Mouse (Mus musculus) ES-CJ7 (cell line): Measurements from ENCODE around the gene Adra2c.

Experiments used
- DNase-seq: peaks from one replicate; pipeline ENCODE4 v3.0.0; 2011; ENCODE audit warnings: low read depth, low spot score

The Adra2c gene

DNA sequence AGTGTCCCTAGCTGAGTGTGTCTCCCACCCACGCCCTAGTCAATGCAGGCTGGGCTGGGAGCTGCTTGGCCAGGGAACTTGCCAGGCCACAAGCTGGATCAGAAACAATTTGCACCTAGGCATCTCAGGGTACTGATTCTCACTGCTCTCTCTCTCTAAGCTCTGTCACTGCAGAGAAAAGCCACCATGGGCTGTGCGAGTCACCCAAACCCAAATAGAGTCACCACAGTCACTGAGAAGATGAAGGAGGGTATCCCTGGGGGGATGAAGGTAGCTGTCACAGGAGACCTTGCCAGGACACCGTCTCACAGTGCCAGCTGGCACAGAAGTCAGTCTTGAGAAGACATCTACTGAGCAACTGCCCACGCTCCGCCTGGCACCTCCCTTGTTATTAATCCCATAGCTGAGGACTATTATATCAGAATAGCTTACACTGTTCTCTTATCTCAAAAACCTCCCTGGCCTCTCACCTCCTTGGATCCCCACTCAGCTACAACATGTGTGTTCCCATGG lies 33.7 kb downstream of the Adra2c start:
- no peak for DNase-seq

DNA sequence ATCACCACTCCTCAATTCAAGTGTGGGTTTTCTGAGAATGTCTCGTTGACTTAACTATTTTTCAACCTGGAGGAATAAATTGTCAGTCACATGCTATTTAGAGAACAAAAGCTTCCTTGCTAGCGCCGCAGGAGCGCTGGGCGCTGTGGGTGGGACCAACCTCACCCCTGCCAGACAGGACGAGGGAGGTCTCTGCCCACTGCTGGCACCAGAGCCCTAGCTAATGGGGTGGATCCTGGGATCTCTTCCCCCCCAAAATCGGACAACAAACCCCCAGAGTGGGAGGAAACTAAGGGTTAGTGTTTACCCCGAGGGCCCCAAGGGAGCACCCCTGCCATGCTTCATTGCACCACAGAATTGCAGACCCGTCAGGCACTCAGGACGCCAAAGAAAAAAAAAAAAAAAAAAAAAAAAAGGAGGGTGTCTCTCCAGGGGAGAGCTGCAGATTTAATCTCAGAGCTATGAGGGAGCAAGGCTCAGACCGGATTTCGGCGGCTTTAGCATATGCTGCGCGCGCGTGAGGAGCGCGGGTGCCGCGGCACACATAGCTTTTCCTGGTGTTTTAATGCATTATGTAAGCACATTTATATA lies 35.2 kb downstream of the Adra2c start:
- DNase-seq = no peak

DNA sequence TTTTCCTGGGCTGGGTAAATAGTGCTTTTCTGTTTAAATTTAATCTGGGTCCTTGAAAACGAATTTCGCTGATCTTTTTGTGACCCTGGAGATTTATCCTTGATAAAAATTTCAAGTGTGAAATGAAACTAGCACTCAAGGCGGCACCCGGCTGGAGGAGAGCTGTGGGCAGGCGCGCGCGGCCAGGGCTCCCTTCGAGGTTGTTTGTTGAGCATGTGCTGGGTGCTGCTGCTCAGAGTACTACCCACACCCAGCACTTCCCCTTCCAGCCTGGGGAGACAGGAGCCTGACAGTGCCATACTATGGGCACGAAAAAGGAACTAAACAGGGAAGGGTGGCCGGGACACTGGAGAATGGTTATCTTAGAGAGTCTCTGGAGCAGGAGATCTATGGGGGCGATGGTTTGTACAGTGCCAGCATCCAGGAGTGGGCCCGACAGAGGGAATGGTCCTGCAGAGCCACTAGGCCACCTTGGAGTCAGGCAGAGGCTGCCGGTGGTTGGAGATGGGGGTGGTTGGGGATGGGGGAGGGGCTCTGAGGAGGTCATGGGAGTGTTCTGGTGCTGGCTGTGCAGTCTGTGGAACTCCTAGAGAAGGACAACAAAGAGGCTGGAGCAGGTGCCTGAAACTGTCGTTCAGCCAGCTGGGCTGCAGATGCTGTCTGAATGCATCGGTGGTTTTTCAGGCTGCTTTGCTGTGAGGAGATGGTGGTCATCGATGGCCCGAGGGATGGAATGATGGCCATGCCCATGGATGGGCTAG lies 35.9 kb downstream of the Adra2c start:
- DNase-seq = no peak

DNA sequence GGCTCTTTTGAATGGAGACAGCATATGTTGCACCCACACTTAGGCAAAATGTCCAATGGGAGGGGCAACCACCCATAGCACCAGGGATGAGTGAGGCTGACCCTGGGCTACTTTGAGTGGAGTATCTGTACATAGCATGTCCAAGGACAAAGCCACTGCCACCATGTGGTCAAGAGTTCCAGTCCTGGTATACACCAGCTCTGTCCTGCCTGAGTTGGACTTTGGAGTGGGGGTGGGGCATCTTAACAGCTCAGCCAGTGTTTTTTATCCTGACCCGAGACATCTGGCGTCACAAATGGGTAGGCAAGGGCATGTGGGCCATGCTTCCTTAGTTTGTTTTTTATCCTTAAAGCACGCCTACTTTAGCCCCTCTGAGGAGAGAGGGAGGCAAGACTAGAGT lies 36.5 kb downstream of the Adra2c start:
- DNase-seq = no peak

DNA sequence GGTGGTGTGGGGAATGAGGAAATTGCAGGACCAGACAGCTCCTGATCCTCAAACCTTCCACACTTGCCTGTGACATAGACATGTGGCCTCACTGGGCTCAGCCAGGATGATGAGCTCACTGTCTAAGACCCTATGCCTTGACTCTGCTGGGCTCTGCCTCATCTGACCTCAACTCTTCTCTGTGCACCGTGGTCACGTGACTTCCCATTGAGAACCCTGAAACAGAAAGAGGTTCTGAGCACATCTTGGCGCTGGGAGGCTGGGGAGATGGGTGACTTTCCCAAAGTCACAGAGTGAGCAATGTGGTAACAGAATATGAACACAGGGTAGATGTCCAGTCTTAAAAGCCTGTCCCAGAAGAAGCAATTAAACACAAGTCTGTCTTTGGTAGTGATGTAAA lies 37.1 kb downstream of the Adra2c start:
- DNase-seq = no peak

DNA sequence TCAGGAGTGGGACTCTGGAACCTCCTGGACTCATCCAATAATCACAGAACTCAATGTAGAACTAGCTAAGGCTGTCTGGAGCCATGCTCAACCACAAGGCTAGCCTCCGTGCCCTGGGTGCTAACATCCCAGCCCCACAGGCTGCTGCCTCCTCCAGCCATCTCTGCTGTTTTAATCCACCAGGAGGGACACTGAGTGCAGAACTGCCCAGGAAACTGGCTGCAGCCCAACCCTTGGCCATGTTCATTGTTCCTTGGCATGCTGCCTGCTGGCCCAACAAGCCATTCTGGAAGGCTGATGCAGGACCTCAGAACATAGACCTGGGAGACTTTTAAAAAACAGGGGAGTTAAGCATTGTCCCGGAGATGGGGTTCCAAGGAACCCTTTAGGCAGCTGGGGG lies 42.5 kb downstream of the Adra2c start:
- DNase-seq = no peak

DNA sequence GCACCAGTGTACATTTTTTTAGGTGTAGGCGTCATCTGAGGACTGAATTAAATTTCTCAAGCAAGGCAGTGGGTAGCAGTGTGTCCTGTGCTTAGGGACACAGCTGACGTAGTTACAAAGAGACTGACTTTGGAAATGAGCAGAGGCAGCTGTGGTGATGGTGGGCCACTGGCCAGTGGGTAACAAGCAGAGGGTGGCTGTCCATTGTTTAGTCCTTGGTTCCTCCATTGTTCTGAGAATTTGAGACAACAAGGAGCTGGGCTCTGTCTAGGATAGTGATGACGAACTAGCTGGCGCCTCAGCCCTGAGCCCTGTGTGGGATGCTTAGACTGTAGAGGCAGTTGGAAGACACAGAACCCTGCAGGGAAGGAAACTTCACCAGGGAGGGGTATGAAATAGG lies 52.7 kb downstream of the Adra2c start:
- no peak for DNase-seq
